In the genomic region with DNA sequence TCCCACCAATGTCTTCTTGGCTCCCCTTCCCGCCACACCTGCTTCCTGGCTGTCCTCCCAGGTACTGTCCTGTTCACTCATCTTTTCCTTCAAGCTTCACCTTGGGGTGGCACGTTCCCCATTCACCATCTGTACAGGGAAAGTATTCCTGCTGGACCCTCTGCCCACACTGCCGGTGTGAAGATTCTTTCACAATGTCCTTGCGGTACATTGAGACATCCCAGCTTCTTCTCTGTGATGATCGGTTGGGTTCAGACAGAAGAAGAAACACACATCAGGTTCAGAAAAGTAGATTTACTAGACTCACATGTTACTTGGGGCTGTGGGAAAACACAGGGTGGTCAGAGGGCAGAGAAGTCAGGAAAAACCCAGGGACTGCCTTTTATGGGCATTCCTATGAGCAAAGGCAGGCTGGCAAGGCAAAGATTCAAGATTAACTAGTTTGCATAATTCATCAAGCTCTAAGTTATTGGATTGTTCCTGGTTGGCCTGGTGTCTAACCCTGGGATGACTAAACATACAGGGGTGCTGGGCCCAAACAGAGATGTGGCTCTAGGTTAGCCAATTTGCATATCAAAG, we compare ENCODE assay signal across 1 mouse cellular context.
TF ChIP-seq lines count a peak whose summit lies in the region.

No protein-coding gene starts in this region.

TF ChIP-seq in myocyte, 11 proteins besides CTCF, POLR2A, EP300 and RAD21 (continued from another document):
- TF ChIP-seq POLR2AphosphoS2 (IDR thresholded peaks at IDR 0.05; ENCODE audit: insufficient read length, low read depth) (no peak), USF1 (IDR thresholded peaks at IDR 0.05; ENCODE audit: low read depth) (no peak), TCF12 (IDR thresholded peaks at IDR 0.05; ENCODE audit: insufficient read depth, poor library complexity, severe bottlenecking) (no peak), SRF (IDR thresholded peaks at IDR 0.05; ENCODE audit: control insufficient read depth, insufficient read length, low read depth) (peak; percentile 96), MAX (IDR thresholded peaks at IDR 0.05; ENCODE audit: low read depth) (no peak), REST (IDR thresholded peaks at IDR 0.05; ENCODE audit: insufficient read depth, insufficient read length) (no peak), TCF3 (IDR thresholded peaks at IDR 0.05; ENCODE audit: insufficient read length, low read depth) (no peak)
